Mouse (Mus musculus): Measurements from ENCODE around the gene Synj2.
"Not testable (repeated sequence)": the region's sequence is repeated elsewhere in the genome, so short reads cannot be mapped to it uniquely, and the experiment has no call there.

Gene Synj2

GRCm38 (mm10) chr17:6008590-6008989 is 67.5 kb downstream of the Synj2 start:
- peak; percentile 79 for DNase-seq (ENCODE audit: low read depth, low spot score)
- Histone ChIP-seq H3K36me3 (ENCODE audit: control insufficient read depth, insufficient read depth, low read length, poor library complexity, severe bottlenecking) (no peaks in the 10 kb centered on the region), H3K27me3 (ENCODE audit: control insufficient read depth, insufficient read depth, low read length, poor library complexity, severe bottlenecking) (no peaks in the 10 kb centered on the region)

GRCm38 (mm10) chr17:6009606-6010005 is 68.5 kb downstream of the Synj2 start:
- no peak for DNase-seq (ENCODE audit: low read depth, low spot score)

GRCm38 (mm10) chr17:6013079-6013478 is 72.0 kb downstream of the Synj2 start:
- Histone ChIP-seq H3K36me3 (ENCODE audit: control insufficient read depth, insufficient read depth, low read length, poor library complexity, severe bottlenecking) (no peaks in the 10 kb centered on the region), H3K27me3 (ENCODE audit: control insufficient read depth, insufficient read depth, low read length, poor library complexity, severe bottlenecking) (no peaks in the 10 kb centered on the region)
- no peak for DNase-seq (ENCODE audit: low read depth, low spot score)

More at GRCm38 (mm10) chr17:6009606-6010005, 68.5 kb downstream of the Synj2 start:
- H3K36me3 ChIP-seq (ENCODE audit: control insufficient read depth, insufficient read depth, low read length, poor library complexity, severe bottlenecking), result no peaks in the 10 kb centered on the region
- H3K27me3 ChIP-seq (ENCODE audit: control insufficient read depth, insufficient read depth, low read length, poor library complexity, severe bottlenecking), result no peaks in the 10 kb centered on the region

DNA sequence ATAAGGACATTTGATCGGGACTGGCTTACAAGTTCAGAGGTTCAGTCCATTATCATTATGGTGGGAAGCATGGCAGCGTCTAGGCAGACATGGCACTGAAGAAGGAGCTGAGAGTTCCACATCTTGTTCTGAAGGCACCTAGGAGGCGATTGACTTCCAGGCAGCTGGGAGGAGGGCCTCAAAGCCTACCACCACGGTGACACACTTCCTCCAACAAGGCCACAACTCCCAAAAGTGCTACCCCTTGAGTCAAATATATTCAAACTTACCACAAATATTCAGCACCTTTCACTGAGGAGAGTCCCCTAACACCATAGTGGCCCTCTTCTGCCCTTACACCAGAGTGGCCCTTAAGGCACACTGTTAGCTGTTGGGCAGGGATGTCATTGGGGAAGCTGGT is 73.9 kb downstream of the Synj2 start:
- no peak for DNase-seq (ENCODE audit: low read depth, low spot score)
- no peaks in the 10 kb centered on the region for H3K36me3 ChIP-seq (ENCODE audit: control insufficient read depth, insufficient read depth, low read length, poor library complexity, severe bottlenecking)

DNA sequence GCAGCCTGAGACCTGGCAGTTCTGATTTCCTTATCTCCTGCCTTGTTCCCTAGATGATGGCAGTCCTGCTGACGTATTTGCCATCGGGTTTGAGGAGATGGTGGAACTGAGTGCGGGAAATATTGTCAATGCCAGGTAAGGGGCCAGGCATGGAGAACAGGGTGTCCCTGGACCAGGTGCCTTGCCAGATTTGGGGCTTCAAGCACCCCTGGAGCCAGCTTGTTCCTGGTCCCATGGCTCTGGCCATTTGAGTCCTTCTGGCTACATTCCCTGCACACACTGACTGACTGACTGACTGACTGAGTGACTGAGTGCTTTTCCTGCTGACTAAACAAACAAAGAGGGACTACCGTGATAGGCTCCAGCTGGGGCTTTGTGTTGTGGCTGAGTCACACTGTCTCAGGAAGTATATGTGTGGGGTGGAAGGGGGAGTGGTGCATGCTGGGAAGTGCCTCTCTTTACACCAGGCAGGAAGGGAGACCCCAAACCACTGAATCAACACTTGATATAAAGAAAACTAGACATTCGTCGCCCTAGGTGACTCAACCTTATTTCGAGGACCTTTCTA is 75.2 kb downstream of the Synj2 start:
- no peaks in the 10 kb centered on the region for H3K36me3 ChIP-seq (ENCODE audit: control insufficient read depth, insufficient read depth, low read length, poor library complexity, severe bottlenecking)
- no peaks in the 10 kb centered on the region for H3K27me3 ChIP-seq (ENCODE audit: control insufficient read depth, insufficient read depth, low read length, poor library complexity, severe bottlenecking)
- no peak for DNase-seq (ENCODE audit: low read depth, low spot score)

More for the DNA sequence above, 73.9 kb downstream of the Synj2 start:
- H3K27me3 ChIP-seq (ENCODE audit: control insufficient read depth, insufficient read depth, low read length, poor library complexity, severe bottlenecking), result no peaks in the 10 kb centered on the region

GRCm38 (mm10) chr17:6017268-6017667 is 76.2 kb downstream of the Synj2 start:
- no peak for DNase-seq (ENCODE audit: low read depth, low spot score)
- H3K36me3 ChIP-seq (ENCODE audit: control insufficient read depth, insufficient read depth, low read length, poor library complexity, severe bottlenecking), result no peaks in the 10 kb centered on the region

GRCm38 (mm10) chr17:6018348-6018747 is 77.3 kb downstream of the Synj2 start:
- H3K27me3 ChIP-seq (ENCODE audit: control insufficient read depth, insufficient read depth, low read length, poor library complexity, severe bottlenecking), result no peaks in the 10 kb centered on the region
- DNase-seq (ENCODE audit: low read depth, low spot score), result no peak

More at GRCm38 (mm10) chr17:6017268-6017667, 76.2 kb downstream of the Synj2 start:
- no peaks in the 10 kb centered on the region for H3K27me3 ChIP-seq (ENCODE audit: control insufficient read depth, insufficient read depth, low read length, poor library complexity, severe bottlenecking)

GRCm38 (mm10) chr17:6019776-6020175 is 78.7 kb downstream of the Synj2 start:
- no peaks in the 10 kb centered on the region for H3K27me3 ChIP-seq (ENCODE audit: control insufficient read depth, insufficient read depth, low read length, poor library complexity, severe bottlenecking)
- no peaks in the 10 kb centered on the region for H3K36me3 ChIP-seq (ENCODE audit: control insufficient read depth, insufficient read depth, low read length, poor library complexity, severe bottlenecking)
- peak; percentile 65 for DNase-seq (ENCODE audit: low read depth, low spot score)

More at GRCm38 (mm10) chr17:6018348-6018747, 77.3 kb downstream of the Synj2 start:
- no peaks in the 10 kb centered on the region for H3K36me3 ChIP-seq (ENCODE audit: control insufficient read depth, insufficient read depth, low read length, poor library complexity, severe bottlenecking)

- H3K27me3 ChIP-seq (ENCODE audit: control insufficient read depth, insufficient read depth, low read length, poor library complexity, severe bottlenecking), result no peaks in the 10 kb centered on the region
- no peak for DNase-seq (ENCODE audit: low read depth, low spot score)
Measured at GRCm38 (mm10) chr17:6020636-6021035, 79.6 kb downstream of the Synj2 start.

GRCm38 (mm10) chr17:6021374-6021789 is 80.3 kb downstream of the Synj2 start:
- H3K27me3 ChIP-seq (ENCODE audit: control insufficient read depth, insufficient read depth, low read length, poor library complexity, severe bottlenecking); H3K36me3 ChIP-seq (ENCODE audit: control insufficient read depth, insufficient read depth, low read length, poor library complexity, severe bottlenecking); DNase-seq (ENCODE audit: low read depth, low spot score): not testable (repeated sequence)

More at GRCm38 (mm10) chr17:6020636-6021035, 79.6 kb downstream of the Synj2 start:
- H3K36me3 ChIP-seq (ENCODE audit: control insufficient read depth, insufficient read depth, low read length, poor library complexity, severe bottlenecking), result no peaks in the 10 kb centered on the region

DNA sequence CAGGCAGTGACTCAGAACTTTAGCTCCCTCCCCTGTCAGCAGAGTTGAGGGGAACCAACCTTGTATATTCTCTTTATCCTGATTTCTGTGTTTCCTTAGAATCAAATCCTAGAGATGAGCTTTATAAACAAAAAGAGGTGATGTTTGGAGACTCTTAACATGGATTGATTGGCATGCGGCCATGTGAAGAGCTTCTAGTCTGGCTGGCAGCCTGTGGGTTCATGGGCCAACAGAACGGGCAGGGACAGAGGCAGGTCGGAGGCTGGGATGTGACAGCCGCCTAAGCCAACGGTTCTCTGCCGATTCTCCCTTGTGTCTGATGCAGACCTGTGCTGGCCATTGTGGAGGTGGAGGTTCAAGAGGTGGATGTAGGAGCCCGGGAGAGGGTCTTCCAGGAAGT is 84.8 kb downstream of the Synj2 start:
- DNase-seq (ENCODE audit: low read depth, low spot score), result no peak
- Histone ChIP-seq H3K36me3 (ENCODE audit: control insufficient read depth, insufficient read depth, low read length, poor library complexity, severe bottlenecking) (no peaks in the 10 kb centered on the region), H3K27me3 (ENCODE audit: control insufficient read depth, insufficient read depth, low read length, poor library complexity, severe bottlenecking) (no peaks in the 10 kb centered on the region)

GRCm38 (mm10) chr17:6035661-6036060 is 94.6 kb downstream of the Synj2 start:
- no peak for DNase-seq (ENCODE audit: low read depth, low spot score)
- Histone ChIP-seq H3K36me3 (ENCODE audit: control insufficient read depth, insufficient read depth, low read length, poor library complexity, severe bottlenecking) (no peaks in the 10 kb centered on the region), H3K27me3 (ENCODE audit: control insufficient read depth, insufficient read depth, low read length, poor library complexity, severe bottlenecking) (no peaks in the 10 kb centered on the region)

DNA sequence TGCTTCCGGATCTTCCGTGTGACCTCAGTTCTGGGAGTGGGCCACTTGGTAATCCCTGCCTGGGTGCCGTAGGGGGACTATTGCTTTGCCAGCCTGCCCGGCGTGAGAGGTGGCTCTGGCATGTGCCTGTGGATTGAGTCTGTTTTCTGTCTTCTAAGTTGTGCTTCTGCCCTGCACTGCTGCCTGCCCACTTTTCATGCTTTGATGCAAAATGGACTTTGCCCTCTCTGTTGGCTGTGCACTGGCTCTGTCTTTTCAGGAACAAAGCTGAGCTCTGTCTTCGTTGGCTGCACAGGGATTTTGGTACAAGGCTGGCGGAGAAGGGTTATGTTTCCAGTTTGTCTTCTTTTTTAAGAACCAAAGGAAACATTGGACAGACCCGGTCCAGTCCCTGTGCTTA is 95.4 kb downstream of the Synj2 start:
- Histone ChIP-seq H3K27me3 (ENCODE audit: control insufficient read depth, insufficient read depth, low read length, poor library complexity, severe bottlenecking) (no peaks in the 10 kb centered on the region), H3K36me3 (ENCODE audit: control insufficient read depth, insufficient read depth, low read length, poor library complexity, severe bottlenecking) (no peaks in the 10 kb centered on the region)
- no peak for DNase-seq (ENCODE audit: low read depth, low spot score)

DNA sequence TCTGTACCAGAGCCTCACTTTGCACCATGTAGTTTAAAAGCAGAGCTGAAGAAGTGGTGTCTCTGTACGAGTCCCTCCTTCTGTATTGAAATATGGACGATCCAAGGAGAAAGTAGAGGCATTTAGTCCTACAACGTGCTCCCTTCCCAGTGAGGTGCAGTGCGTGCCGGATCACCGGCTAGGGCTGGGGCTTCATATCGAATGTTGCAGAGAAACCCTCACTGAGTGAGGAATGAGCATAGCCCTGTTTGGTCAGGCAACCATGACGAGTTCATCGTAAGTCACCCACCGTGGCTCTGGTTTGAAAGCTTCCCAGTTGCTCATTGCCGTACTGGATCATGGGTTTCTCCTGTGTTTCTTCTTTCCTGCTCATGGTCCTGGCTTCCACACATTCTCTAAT is 95.8 kb downstream of the Synj2 start:
- H3K36me3 ChIP-seq (ENCODE audit: control insufficient read depth, insufficient read depth, low read length, poor library complexity, severe bottlenecking), result no peaks in the 10 kb centered on the region
- no peak for DNase-seq (ENCODE audit: low read depth, low spot score)
- H3K27me3 ChIP-seq (ENCODE audit: control insufficient read depth, insufficient read depth, low read length, poor library complexity, severe bottlenecking), result no peaks in the 10 kb centered on the region

- Histone ChIP-seq H3K27me3 (ENCODE audit: control insufficient read depth, insufficient read depth, low read length, poor library complexity, severe bottlenecking) (no peaks in the 10 kb centered on the region), H3K36me3 (ENCODE audit: control insufficient read depth, insufficient read depth, low read length, poor library complexity, severe bottlenecking) (no peaks in the 10 kb centered on the region)
- no peak for DNase-seq (ENCODE audit: low read depth, low spot score)
Measured at GRCm38 (mm10) chr17:6037507-6037906, 96.4 kb downstream of the Synj2 start.

DNA sequence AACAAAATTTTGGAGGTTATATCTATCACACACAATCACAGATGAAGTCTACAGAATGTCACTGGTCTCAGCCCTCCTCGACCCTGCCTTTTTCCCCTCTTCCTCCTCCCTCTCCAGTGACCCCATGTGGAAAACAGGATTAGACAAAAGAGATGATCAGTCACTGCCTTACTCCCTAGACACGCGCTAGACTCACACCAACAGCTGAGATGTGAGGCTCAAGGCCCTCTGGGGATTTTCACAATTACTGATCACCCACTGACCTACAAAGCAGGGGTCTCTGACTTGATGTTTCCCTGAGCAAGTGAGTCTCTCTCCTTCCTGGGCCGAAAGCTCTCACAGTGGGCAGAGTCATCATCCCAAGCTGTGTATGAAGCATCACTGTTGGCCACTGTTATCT is 111.7 kb downstream of the Synj2 start:
- no peak for DNase-seq (ENCODE audit: low read depth, low spot score)
- H3K27me3 ChIP-seq (ENCODE audit: control insufficient read depth, insufficient read depth, low read length, poor library complexity, severe bottlenecking), result no peaks in the 10 kb centered on the region
- H3K36me3 ChIP-seq (ENCODE audit: control insufficient read depth, insufficient read depth, low read length, poor library complexity, severe bottlenecking), result 0 out of 2 replicates have a peak, but pooled peaks cover 2% of the 10 kb centered on the region

All from splenic B cell, adult 2 months (primary cell).